In the genomic region with DNA sequence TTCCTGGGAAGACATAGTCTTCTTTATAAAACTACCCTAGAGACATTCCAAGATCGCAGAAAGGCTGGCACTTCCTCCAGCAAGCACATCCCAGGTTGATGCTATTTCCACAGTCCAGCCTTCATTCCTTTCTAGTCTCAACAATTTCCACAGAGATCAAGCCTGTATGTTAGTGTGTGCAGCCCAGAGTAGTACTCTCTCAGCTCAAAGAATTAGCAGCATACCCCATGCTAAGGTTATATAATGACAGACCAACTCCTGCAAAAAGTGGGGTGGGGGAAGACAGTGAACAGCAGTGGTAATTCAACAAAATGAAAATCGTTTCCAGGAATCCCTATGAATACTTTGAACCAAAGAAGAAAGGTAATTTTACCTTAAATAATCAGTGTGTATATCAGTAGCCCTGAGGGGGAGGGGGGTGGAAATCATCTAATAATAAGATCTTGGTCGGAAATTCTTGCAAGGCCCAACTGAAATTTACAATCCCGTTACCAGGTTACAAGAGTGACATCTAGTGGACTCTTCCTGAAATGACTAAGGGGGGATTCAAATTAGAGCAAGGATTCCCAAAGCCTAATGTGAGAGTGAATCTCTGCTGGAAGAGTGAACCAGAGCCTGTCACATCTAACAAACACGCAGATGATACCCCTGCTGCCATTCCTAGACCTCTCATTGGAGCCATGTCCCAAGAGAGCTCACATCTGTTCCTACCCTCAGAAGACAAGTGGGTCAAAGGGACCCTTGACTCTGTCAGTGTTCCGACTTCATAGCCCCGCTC, we compare ENCODE assay signal across 8 mouse cellular contexts.
DNase-seq lines count a peak whose midpoint lies in the region; ATAC-seq and TF ChIP-seq lines count a peak whose summit lies in the region.
"Had no signal": no experiment of that assay in that cellular context is flagged by ENCODE, and none has a peak within 500 bp of the region (broad histone marks: within the 10 kb centered on the region; RNA-seq: fewer than 3 reads in every experiment).

No protein-coding gene starts in this region.

- H3K27me3 ChIP-seq in liver, embryonic 14.5 days (ENCODE audit: control insufficient read depth, insufficient read depth, low read length): no peaks in the 10 kb centered on the region

- 38% methylated on average over 7 of the region's 7 CpGs for WGBS in liver, embryonic 14.5 days (ENCODE audit: insufficient replicate concordance)

- no peak overlapping the region for H3K4me3 ChIP-seq in liver, embryonic 14.5 days (ENCODE audit: insufficient read depth in 1 of 2, low read depth in 2 of 2, low read length in 2 of 2)
- H3K4me3 ChIP-seq: myocyte had no signal

- ATAC-seq in liver, embryonic 14.5 days (ENCODE audit: insufficient read depth): no peak
- peak; percentile 96 for ATAC-seq in megakaryocyte progenitor cell, adult 5-6 weeks (replicated peaks; ENCODE audit: poor library complexity)

- no peak for TF ChIP-seq EP300 in liver, embryonic 14.5 days (IDR thresholded peaks at IDR 0.05; ENCODE audit: low read depth)

- H3K36me3 ChIP-seq in liver, embryonic 14.5 days (replicated peaks; ENCODE audit: control insufficient read depth, insufficient read depth, low read depth): no peaks in the 10 kb centered on the region

- no peak overlapping the region for H3K4me2 ChIP-seq in liver, embryonic 14.5 days (ENCODE audit: low read depth)

- H3K9me3 ChIP-seq in liver, embryonic 14.5 days (ENCODE audit: control insufficient read depth, low read length): no peaks in the 10 kb centered on the region

- no peaks in the 10 kb centered on the region for H3K4me1 ChIP-seq in liver, embryonic 14.5 days (replicated peaks; ENCODE audit: control insufficient read depth in 2 of 2, insufficient read depth in 2 of 2, low read length in 1 of 2)

- DNase-seq in liver, embryonic 14.5 days (ENCODE audit: low read depth in 3 of 3, low spot score in 3 of 3): peak in 2 of 3 experiments; percentile 3 to 9
- DNase-seq in liver (no peak), R1 (ENCODE audit: low read depth, low spot score) (peak; percentile 51)
- peak; percentile 38 for DNase-seq in embryo, embryonic 11.5 days (ENCODE audit: low read depth, low spot score)
- DNase-seq in induced T-regulatory cell, adult 2 months (ENCODE audit: low read depth): peak; percentile 41
- peak; percentile 45 for DNase-seq in telencephalon, adult 2 months (ENCODE audit: low read depth, low spot score)

- H3K27ac ChIP-seq in liver, embryonic 14.5 days: no peak overlapping the region

- H3K9ac ChIP-seq in liver, embryonic 14.5 days (replicated peaks): no peak overlapping the region

- peak; percentile 41; the same call in 1 of the 2 replicates for TF ChIP-seq CTCF in liver, embryonic 14.5 days (IDR thresholded peaks at IDR 0.05; ENCODE audit: low read depth)
